Mouse (Mus musculus) induced T-regulatory cell, adult 2 months (primary cell): ENCODE measurements around the gene 4833423E24Rik.

Experiments
- DNase-seq: peaks from one replicate; pipeline ENCODE4 v3.0.0-alpha.2; 2012; ENCODE audit warnings: low read depth

4833423E24Rik gene

GRCm38 (mm10) chr2:85518879-85519278 is at the start of gene 4833423E24Rik:
4833423E24Rik (minus strand) TSS chr2:85519024.
- DNase-seq = no peak

DNA sequence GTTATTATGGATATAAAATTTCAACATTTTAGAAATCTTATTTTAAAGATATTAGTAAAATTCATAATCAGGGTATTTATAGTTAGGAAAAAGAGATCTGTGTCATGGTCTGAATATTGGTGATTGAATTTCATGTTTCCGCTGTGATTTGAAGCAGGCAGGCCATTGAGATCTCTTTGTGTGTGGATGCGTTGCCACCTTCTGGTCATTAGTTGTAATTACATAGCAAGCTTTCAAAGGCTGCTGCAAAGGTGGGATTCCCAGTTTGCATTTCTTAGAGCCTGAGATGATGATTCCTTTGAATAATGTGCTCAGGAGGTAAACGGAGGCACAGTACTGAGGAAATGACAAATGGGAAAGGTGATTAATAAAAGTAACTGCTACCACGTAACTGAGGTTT is 42.4 kb upstream of the 4833423E24Rik start:
- peak; percentile 18 for DNase-seq

DNA sequence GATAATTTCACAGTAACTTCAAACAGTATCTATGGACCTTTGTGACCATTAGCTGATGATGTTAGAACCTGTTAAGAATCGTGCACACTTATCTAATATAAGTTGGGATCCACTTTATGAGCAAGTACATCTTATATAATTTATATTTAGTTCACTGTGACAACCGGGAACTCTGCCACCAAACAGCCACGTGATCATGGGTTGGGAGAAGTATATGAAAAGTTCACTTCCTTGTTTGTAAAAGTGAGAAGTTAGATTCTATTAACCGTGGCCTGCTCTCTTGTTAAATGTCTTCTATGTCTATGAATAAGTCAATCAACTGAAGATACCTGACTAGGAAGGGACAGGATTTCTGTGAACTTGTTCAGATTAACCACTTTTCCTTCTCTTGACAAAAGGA is 41.4 kb upstream of the 4833423E24Rik start:
- no peak for DNase-seq

- no peak for DNase-seq
These were observed 36.0 kb upstream of the 4833423E24Rik start for GRCm38 (mm10) chr2:85554806-85555205.

GRCm38 (mm10) chr2:85533934-85534333 is 15.1 kb upstream of the 4833423E24Rik start:
- no peak for DNase-seq

GRCm38 (mm10) chr2:85532082-85532778 is 13.4 kb upstream of the 4833423E24Rik start:
- no peak for DNase-seq

- DNase-seq = no peak
These were observed 4.2 kb upstream of the 4833423E24Rik start for GRCm38 (mm10) chr2:85522859-85523489.

- DNase-seq = no peak
These were observed 532 bp downstream of the 4833423E24Rik start for GRCm38 (mm10) chr2:85518292-85518691.

- DNase-seq = no peak
These were observed 8.4 kb downstream of the 4833423E24Rik start for GRCm38 (mm10) chr2:85510376-85510775.

- no peak for DNase-seq
These were observed 28.4 kb downstream of the 4833423E24Rik start for GRCm38 (mm10) chr2:85490396-85490795.

- DNase-seq = no peak
These were observed 52.0 kb downstream of the 4833423E24Rik start for GRCm38 (mm10) chr2:85466801-85467325.

DNA sequence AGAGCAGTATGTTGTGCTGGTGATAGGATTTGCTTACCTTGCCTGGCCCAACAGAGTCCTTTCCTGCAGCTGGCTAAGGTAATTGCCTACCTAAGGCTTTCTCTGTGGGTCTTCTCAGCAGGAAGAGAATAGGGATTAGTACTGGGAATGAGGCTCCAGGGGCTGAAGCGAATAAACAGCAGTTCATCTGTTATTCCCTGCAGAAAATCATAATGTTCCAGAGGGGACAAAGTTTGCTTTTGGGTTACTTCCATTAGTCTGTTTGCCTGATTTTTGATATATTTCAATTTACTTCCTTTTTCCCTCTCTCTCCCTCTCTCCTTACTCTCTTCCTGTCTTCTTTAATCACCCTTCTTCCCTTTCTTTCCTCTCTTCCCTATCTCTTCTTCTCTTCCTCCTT is 75.3 kb downstream of the 4833423E24Rik start, which contains the start of gene Olfr995:
TSS of gene Olfr995 (minus strand) at position 101 of the 400 bp plus-strand sequence.
- DNase-seq = no peak

DNA sequence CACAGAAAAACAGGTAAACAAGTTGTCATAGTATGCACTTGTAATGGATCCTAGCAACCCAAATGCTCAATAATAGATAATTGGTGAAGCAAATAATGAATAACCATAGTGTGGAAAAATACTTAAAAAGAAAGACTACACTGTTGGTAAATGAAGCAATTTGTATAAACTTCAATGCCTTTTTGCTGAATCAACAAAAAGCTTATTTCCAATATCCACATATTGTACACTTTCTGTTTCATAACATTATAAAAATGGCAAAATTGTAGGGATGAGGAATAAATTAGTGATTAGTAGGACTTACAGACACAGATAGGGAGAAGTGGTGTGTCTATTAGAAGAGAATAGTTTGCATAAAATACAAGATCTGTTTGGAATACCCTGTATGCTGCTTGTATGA is 76.3 kb downstream of the 4833423E24Rik start:
- no peak for DNase-seq

GRCm38 (mm10) chr2:85436351-85436750 is 82.5 kb downstream of the 4833423E24Rik start, which contains the start of gene Olfr994:
Olfr994 (minus strand) TSS chr2:85436451.
- no peak for DNase-seq
